Mouse (Mus musculus): ENCODE data around the gene Smc3.
"Not testable (repeated sequence)": the region's sequence is repeated elsewhere in the genome, so short reads cannot be mapped to it uniquely, and the experiment has no call there.

The Smc3 gene

DNA sequence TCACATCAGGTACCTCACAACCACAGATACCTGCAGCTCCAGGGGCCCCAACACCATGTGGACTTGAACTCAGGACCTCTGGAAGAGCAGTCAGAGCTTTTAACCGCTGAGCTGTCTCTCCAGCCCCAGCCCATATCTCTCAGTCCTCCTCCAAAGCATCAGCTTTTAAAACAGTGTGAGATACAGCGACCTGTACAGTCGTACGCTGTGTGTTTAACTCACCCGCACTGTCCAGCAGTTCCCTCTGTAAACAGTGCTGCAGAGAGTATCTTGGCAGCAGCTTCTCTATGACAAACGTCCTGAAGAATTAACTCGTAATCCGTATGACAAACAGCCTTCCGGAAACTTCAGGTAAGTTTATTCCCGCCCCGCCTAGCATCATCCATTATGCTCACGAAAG, 27.6 kb upstream of the Smc3 start:
- POLR2A ChIA-PET = interaction anchor here in 3 of 4 experiments (0.6 to 1.4 kb wide), 13 partner anchors 9 to 603 kb away, joined by 3 to 6 read pairs (median 3); partner anchors contain the start of gene Smc3 (in 1 of the 3)
- CTCF ChIA-PET = interaction anchor here in 2 of 4 experiments (0.5 to 1.4 kb wide), 3 partner anchors 55 to 179 kb away, joined by 4 to 6 read pairs (median 5); no protein-coding TSS in a partner anchor

DNA sequence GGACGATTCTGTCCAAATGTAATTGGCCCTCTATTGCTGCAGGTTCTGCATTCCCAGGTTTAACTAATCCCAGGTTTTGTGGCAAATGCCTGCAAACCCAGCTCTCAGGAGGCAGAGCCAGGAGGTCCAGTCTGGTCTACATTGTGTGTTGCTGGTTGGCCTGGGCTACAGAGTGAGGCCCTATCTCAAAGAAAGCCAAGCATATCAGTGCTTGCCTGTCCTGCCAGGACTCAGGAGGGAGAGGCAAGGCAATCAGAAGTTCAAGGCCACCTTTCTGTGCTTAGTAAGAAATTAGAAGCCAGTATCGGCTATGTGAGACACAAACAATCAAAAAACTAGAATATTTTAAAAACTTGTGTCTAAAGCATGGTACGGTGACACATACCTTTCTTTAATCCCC, 27.0 kb upstream of the Smc3 start:
- CTCF ChIA-PET = no interaction called here
- POLR2A ChIA-PET = interaction anchor here in 2 of 4 experiments (0.7 to 2.9 kb wide), 12 partner anchors 9 to 431 kb away, joined by 3 to 15 read pairs (median 3); no protein-coding TSS in a partner anchor

DNA sequence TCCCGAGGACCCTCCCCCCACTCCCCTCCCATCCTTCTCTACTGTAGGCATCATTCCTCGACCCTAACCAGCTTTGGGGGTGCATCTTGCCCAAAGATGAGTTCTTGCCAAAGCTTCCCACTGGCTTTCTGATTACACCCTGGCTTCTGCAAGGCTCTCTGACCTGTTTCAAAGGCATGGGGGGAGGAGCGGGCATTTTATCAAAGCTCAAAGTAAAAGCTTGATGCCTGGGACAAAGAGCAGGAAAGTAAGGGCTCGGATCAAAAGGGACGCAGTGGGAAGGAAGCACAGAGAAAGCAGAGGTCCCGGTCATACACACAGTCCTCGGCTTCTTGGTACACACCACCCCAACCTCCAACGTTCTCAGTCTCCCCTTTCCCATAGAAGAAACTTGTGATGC, 26.1 kb upstream of the Smc3 start:
- ChIA-PET POLR2A (interaction anchor here in 3 of 4 experiments (0.6 to 2.9 kb wide), 11 partner anchors 10 to 432 kb away, joined by 3 to 15 read pairs (median 3); partner anchors contain the start of gene Smc3 (in 1 of the 3)), CTCF (interaction anchor here in 3 of 4 experiments (0.9 to 1.8 kb wide), 3 partner anchors 155 to 180 kb away, joined by 3 to 5 read pairs (median 3); no protein-coding TSS in a partner anchor)

- ChIA-PET CTCF (interaction anchor here in 3 of 4 experiments (0.9 to 1.8 kb wide), 5 partner anchors 155 to 180 kb away, joined by 3 to 5 read pairs (median 3); no protein-coding TSS in a partner anchor), POLR2A (interaction anchor here in 3 of 4 experiments (0.8 to 2.9 kb wide), 11 partner anchors 10 to 432 kb away, joined by 3 to 15 read pairs (median 3); partner anchors contain the start of gene Smc3 (in 1 of the 3))
These were observed 25.7 kb upstream of the Smc3 start for GRCm38 (mm10) chr19:53574546-53574945.

DNA sequence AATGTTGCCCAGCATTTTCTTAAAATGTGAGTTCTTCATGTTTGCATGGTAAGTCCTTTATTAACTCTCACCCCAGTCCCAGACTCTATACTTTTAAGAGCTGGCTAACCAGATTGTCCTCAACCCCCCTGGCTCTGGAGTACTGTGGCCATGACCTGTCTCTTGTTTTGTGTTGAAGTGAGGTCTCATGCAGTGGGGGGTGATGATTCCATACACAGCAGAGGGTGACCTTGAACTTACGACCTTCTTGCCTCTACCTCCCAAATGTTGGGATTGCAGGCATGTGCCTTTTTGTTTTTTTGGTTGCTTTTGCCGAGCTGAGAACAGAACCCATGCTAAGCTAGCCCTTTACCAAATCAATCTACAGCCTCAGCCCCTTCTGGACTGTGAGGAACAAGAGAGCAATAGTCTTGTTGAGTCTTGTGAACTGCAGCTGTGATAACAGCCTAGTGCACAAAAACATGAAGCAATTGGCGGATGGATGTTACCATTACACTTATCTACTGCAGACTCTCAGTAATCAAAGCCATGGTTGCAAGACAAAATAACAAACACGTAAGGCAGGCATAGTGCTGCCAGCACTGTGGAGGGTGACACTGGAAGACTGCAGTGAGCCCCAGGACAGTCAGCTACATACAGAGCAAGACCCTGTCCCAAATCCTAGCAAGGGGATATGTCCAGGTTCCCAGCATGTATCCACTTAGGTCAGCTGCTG, 24.7 kb upstream of the Smc3 start:
- POLR2A ChIA-PET = interaction anchor here in 3 of 4 experiments (0.8 to 2.9 kb wide), 13 partner anchors 13 to 187 kb away, joined by 3 to 15 read pairs (median 3); no protein-coding TSS in a partner anchor
- CTCF ChIA-PET = interaction anchor here in 3 of 4 experiments (0.6 to 2.1 kb wide), 11 partner anchors 45 to 181 kb away, joined by 3 to 11 read pairs (median 3); no protein-coding TSS in a partner anchor

GRCm38 (mm10) chr19:53576061-53576460, 24.1 kb upstream of the Smc3 start:
- ChIA-PET POLR2A (interaction anchor here in 3 of 4 experiments (0.6 to 2.9 kb wide), 14 partner anchors 14 to 313 kb away, joined by 3 to 15 read pairs (median 5); partner anchors contain the start of gene Dusp5 (in 1 of the 3)), CTCF (interaction anchor here in 3 of 4 experiments (0.5 to 2.1 kb wide), 15 partner anchors 46 to 882 kb away, joined by 3 to 11 read pairs (median 4); no protein-coding TSS in a partner anchor)

- POLR2A ChIA-PET = interaction anchor here in 3 of 4 experiments (0.5 to 2.1 kb wide), 14 partner anchors 20 to 1474 kb away, joined by 3 to 9 read pairs (median 4); partner anchors contain the start of gene Dusp5 (in 1 of the 3)
- CTCF ChIA-PET = interaction anchor here in 3 of 4 experiments (0.7 to 3.1 kb wide), 14 partner anchors 22 to 252 kb away, joined by 3 to 14 read pairs (median 4); no protein-coding TSS in a partner anchor
These were observed 23.0 kb upstream of the Smc3 start for GRCm38 (mm10) chr19:53577025-53577800.

GRCm38 (mm10) chr19:53578597-53579252, 21.5 kb upstream of the Smc3 start:
- ChIA-PET POLR2A (interaction anchor here in 3 of 4 experiments (0.5 to 1.4 kb wide), 5 partner anchors 11 to 202 kb away, joined by 3 to 6 read pairs (median 3); partner anchors contain the start of gene Smc3 (in 1 of the 3)), CTCF (interaction anchor here (0.6 to 3.1 kb wide), 13 partner anchors 15 to 185 kb away, joined by 3 to 14 read pairs (median 4); partner anchors contain the start of gene Dusp5 (in 1 of the 4))

- ChIA-PET CTCF (interaction anchor here in 2 of 4 experiments (0.7 to 1.7 kb wide), 6 partner anchors 79 to 186 kb away, joined by 3 to 6 read pairs (median 4); no protein-coding TSS in a partner anchor), POLR2A (interaction anchor here in 3 of 4 experiments (0.6 to 1.3 kb wide), 6 partner anchors 19 to 547 kb away, joined by 3 to 5 read pairs (median 3); partner anchors contain the start of gene Smc3 (in 1 of the 3))
These were observed 19.9 kb upstream of the Smc3 start for GRCm38 (mm10) chr19:53580271-53580670.

DNA sequence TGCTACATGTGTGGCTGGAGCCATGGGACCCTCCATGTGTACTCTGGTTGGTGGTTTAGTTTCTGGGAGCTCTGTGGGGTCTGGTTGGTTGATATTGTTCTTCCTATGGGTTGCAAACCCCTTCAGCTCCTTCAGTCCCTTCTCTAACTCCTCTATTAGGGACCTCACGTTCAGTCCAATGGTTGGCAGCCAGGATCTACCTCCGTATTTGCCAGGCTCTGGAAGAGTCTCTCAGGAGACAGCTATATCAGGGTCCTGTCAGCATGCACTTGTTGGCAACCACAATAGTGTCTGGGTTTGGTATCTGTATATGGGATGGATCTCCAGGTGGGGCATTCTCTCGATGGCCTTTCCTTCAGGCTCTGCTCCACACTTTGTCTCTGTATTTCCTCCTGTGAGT, 12.5 kb upstream of the Smc3 start:
- CTCF ChIA-PET = not testable (repeated sequence)

GRCm38 (mm10) chr19:53588968-53589367, 11.2 kb upstream of the Smc3 start, which contains the start of gene Nutf2-ps1:
Gene Nutf2-ps1, minus strand, starts transcription at chr19:53589068.
- POLR2A ChIA-PET = interaction anchor here (0.6 to 3.2 kb wide), 5 partner anchors 11 to 179 kb away, joined by 3 to 24 read pairs (median 5); partner anchors contain the start of gene Smc3 (in 2 of the 4)

More for the DNA sequence above, 12.5 kb upstream of the Smc3 start:
- POLR2A ChIA-PET = interaction anchor here in 2 of 4 experiments (0.5 to 1.2 kb wide), 5 partner anchors 12 to 454 kb away, joined by 3 to 7 read pairs (median 3); no protein-coding TSS in a partner anchor

GRCm38 (mm10) chr19:53596723-53597474, 3.3 kb upstream of the Smc3 start:
- ChIA-PET POLR2A (interaction anchor here (0.6 to 2.0 kb wide), 27 partner anchors 18 to 1464 kb away, joined by 3 to 13 read pairs (median 3); partner anchors contain the start of genes Bbip1 (in 1 of the 4), Mxi1 (in 1 of the 4) and Shoc2 (in 1 of the 4)), CTCF (interaction anchor here in 2 of 4 experiments (0.5 to 0.6 kb wide), 4 partner anchors 150 to 202 kb away, joined by 3 to 6 read pairs (median 4); no protein-coding TSS in a partner anchor)

More at GRCm38 (mm10) chr19:53588968-53589367, 11.2 kb upstream of the Smc3 start, which contains the start of gene Nutf2-ps1:
- CTCF ChIA-PET = interaction anchor here in 1 of 4 experiments (0.5 kb wide), 1 partner anchor 389 kb away, joined by 3 read pairs; no protein-coding TSS in a partner anchor

GRCm38 (mm10) chr19:53600549-53601362, 558 bp downstream of the Smc3 start:
- CTCF ChIA-PET = interaction anchor here in 2 of 4 experiments (0.5 to 1.6 kb wide), 4 partner anchors 37 to 206 kb away, joined by 8 to 9 read pairs (median 9); no protein-coding TSS in a partner anchor
- POLR2A ChIA-PET = interaction anchor here (0.6 to 6.2 kb wide), 31 partner anchors 11 to 543 kb away, joined by 3 to 37 read pairs (median 6); partner anchors contain the start of gene Smndc1 (in 1 of the 4)

GRCm38 (mm10) chr19:53601363-53601655, 1.1 kb downstream of the Smc3 start:
- ChIA-PET POLR2A (interaction anchor here (0.6 to 6.2 kb wide), 20 partner anchors 10 to 543 kb away, joined by 3 to 37 read pairs (median 5); no protein-coding TSS in a partner anchor), CTCF (interaction anchor here in 1 of 4 experiments (0.5 kb wide), 1 partner anchor 207 kb away, joined by 9 read pairs; no protein-coding TSS in a partner anchor)

- CTCF ChIA-PET = interaction anchor here in 3 of 4 experiments (0.6 to 1.5 kb wide), 4 partner anchors 9 to 221 kb away, joined by 3 to 4 read pairs (median 3); partner anchors contain the start of gene Smc3 (in 1 of the 3)
- POLR2A ChIA-PET = interaction anchor here in 3 of 4 experiments (0.5 to 3.8 kb wide), 12 partner anchors 8 to 296 kb away, joined by 3 to 17 read pairs (median 4); partner anchors contain the start of gene Smc3 (in 1 of the 3)
These were observed 8.7 kb downstream of the Smc3 start for GRCm38 (mm10) chr19:53608921-53609320.

Data from embryonic stem cell, embryonic (primary cell).